Mouse (Mus musculus) liver, embryonic 12.5 days (tissue): ENCODE measurements around the gene Olfr1012. TPM values are rescaled to one million over a fixed set of nuclear protein-coding genes. Genes with fewer than 3 reads are reported as not detected.

Source experiments
- polyA plus RNA-seq: library from polyadenylated mRNA; unstranded; fragments of >200 nt; fragmentation: Nextera tagmentation; extraction: Ambion mirVana; gene quantifications from 2 replicates; pipeline ENCODE4 v1.2.1, GENCODE M21; 2016

Gene Olfr1012
- polyA plus RNA-seq, 1 experiment from 2014 or later: not detected

Other genes with a start within 250 kb of the Olfr1012 start
- not detected in 2 replicates for gene 4833423E24Rik, start 243.7 kb downstream of the Olfr1012 start, polyA plus RNA-seq
- not detected in 2 replicates for gene Olfr996, start 183.6 kb downstream of the Olfr1012 start, polyA plus RNA-seq
- not detected in 2 replicates for gene Olfr998, start 173.8 kb downstream of the Olfr1012 start, polyA plus RNA-seq
- gene Olfr1000, start 150.9 kb downstream of the Olfr1012 start, polyA plus RNA-seq: not detected in 2 replicates
- gene Olfr1002, start 112.1 kb downstream of the Olfr1012 start, polyA plus RNA-seq: not detected in 2 replicates
- gene Olfr154, start 98.3 kb downstream of the Olfr1012 start, polyA plus RNA-seq: not detected in 2 replicates
- not detected in 2 replicates for gene Olfr1006, start 84.0 kb downstream of the Olfr1012 start, polyA plus RNA-seq
- not detected in 2 replicates for gene Olfr1008, start 73.3 kb downstream of the Olfr1012 start, polyA plus RNA-seq
- gene Olfr1009, start 47.3 kb downstream of the Olfr1012 start, polyA plus RNA-seq: not detected in 2 replicates
- not detected in 2 replicates for gene Olfr1013, start 4.3 kb upstream of the Olfr1012 start, polyA plus RNA-seq
- not detected in 2 replicates for gene Olfr1014, start 9.9 kb upstream of the Olfr1012 start, polyA plus RNA-seq
- not detected in 2 replicates for gene Olfr1015, start 19.3 kb upstream of the Olfr1012 start, polyA plus RNA-seq
- gene Olfr1016, start 39.8 kb upstream of the Olfr1012 start, polyA plus RNA-seq: not detected in 2 replicates
- gene Olfr1018, start 55.7 kb upstream of the Olfr1012 start, polyA plus RNA-seq: not detected in 2 replicates
- gene Olfr1019, start 82.7 kb upstream of the Olfr1012 start, polyA plus RNA-seq: not detected in 2 replicates
- gene Olfr1020, start 84.3 kb upstream of the Olfr1012 start, polyA plus RNA-seq: not detected in 2 replicates
- not detected in 2 replicates for gene Olfr1022, start 105.8 kb upstream of the Olfr1012 start, polyA plus RNA-seq
- gene Olfr1023, start 122.9 kb upstream of the Olfr1012 start, polyA plus RNA-seq: not detected in 2 replicates
- not detected in 2 replicates for gene Olfr1024, start 142.3 kb upstream of the Olfr1012 start, polyA plus RNA-seq
- not detected in 2 replicates for gene Olfr1025-ps1, start 152.4 kb upstream of the Olfr1012 start, polyA plus RNA-seq
- not detected in 2 replicates for gene Olfr1026, start 158.8 kb upstream of the Olfr1012 start, polyA plus RNA-seq
- not detected in 2 replicates for gene Olfr1028, start 187.7 kb upstream of the Olfr1012 start, polyA plus RNA-seq
- not detected in 2 replicates for gene Olfr1029, start 211.1 kb upstream of the Olfr1012 start, polyA plus RNA-seq
- not detected in 2 replicates for gene Olfr1030, start 216.5 kb upstream of the Olfr1012 start, polyA plus RNA-seq
- gene Olfr1031, start 227.5 kb upstream of the Olfr1012 start, polyA plus RNA-seq: not detected in 2 replicates
- gene Olfr1032, start 242.8 kb upstream of the Olfr1012 start, polyA plus RNA-seq: not detected in 2 replicates